Mouse (Mus musculus) ES-Bruce4 (cell line): ENCODE measurements around the gene Pank4.

Source experiments
- CTCF ChIP-seq: IDR thresholded peaks from one replicate; pipeline ENCODE4 v1.8.1; 2011; ENCODE audit warnings: low read depth, low read length
- POLR2A ChIP-seq: IDR thresholded peaks from one replicate; pipeline ENCODE4 v1.8.1; 2011; ENCODE audit warnings: low read length; ENCODE audit not compliant: insufficient read depth

DNA sequence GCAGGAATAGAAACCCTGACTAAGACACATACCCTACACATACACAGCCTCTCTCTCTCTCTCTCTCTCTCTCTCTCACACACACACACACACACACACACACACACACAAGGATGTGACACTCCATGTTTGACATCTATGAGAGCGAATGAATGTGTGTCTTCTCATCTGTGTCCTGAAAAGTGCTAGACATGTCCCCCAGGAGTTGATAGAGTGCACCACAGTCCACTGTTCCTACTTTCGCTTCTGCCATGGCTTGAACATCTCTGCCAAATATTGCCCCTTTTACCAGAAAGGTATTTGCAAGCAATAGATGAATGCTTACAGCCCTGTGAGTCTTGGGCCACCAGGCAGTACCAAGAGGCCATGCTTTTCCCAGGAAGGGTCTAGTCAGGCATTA is 23.8 kb upstream of the Pank4 start:
- TF ChIP-seq POLR2A (no peak), CTCF (no peak)
